ENCODE assay signal across 15 mouse cellular contexts in genomic region chr2:6075530-6075896, GRCm38 (mm10). TPM values are rescaled to one million over a fixed set of nuclear protein-coding genes. Genes with fewer than 3 reads are reported as not detected.
DNase-seq lines count a peak whose midpoint lies in the region; ATAC-seq and TF ChIP-seq lines count a peak whose summit lies in the region.
"Had no signal": no experiment of that assay in that cellular context is flagged by ENCODE, and none has a peak within 500 bp of the region (broad histone marks: within the 10 kb centered on the region; RNA-seq: fewer than 3 reads in every experiment).

No protein-coding gene starts in this region.

- H3K9me3 ChIP-seq in heart, embryonic 14.5 days (ENCODE audit: control insufficient read depth, low read length): no peaks in the 10 kb centered on the region
- H3K9me3 ChIP-seq in kidney, embryonic 16.5 days (ENCODE audit: low read length): no peaks in the 10 kb centered on the region
- H3K9me3 ChIP-seq in ES-Bruce4 (replicated peaks; ENCODE audit: control insufficient read depth, insufficient read depth, low read length, poor library complexity, severe bottlenecking): no peaks in the 10 kb centered on the region
- H3K9me3 ChIP-seq: midbrain, embryonic 12.5 days; stomach, embryonic 15.5 days had no signal

- intact Hi-C loops in heart, adult 2 months (cut with DNase I): no loop called here

- H3K9ac ChIP-seq in heart, embryonic 14.5 days (ENCODE audit: low read length): no peak overlapping the region
- H3K9ac ChIP-seq in heart, adult 2 months (ENCODE audit: low read depth, low read length): no peak overlapping the region
- no peak overlapping the region for H3K9ac ChIP-seq in kidney, embryonic 16.5 days (replicated peaks; ENCODE audit: low read length)
- no peak overlapping the region for H3K9ac ChIP-seq in ES-Bruce4 (ENCODE audit: low read depth, poor library complexity, severe bottlenecking)
- H3K9ac ChIP-seq: midbrain, embryonic 12.5 days; stomach, embryonic 15.5 days had no signal

- H3K79me2 ChIP-seq in heart, adult 2 months (replicated peaks; ENCODE audit: control insufficient read depth, insufficient read depth, low read length): no peaks in the 10 kb centered on the region

- no peaks in the 10 kb centered on the region for H3K27me3 ChIP-seq in heart, embryonic 14.5 days (ENCODE audit: control insufficient read depth, insufficient read depth, low read length)
- no peaks in the 10 kb centered on the region for H3K27me3 ChIP-seq in heart, adult 2 months (ENCODE audit: control insufficient read depth, insufficient read depth, low read length)
- H3K27me3 ChIP-seq in kidney, embryonic 16.5 days (ENCODE audit: insufficient read depth, low read length): no peaks in the 10 kb centered on the region
- H3K27me3 ChIP-seq in ES-Bruce4 (ENCODE audit: control insufficient read depth, insufficient read depth, low read length, poor library complexity, severe bottlenecking): no peaks in the 10 kb centered on the region
- H3K27me3 ChIP-seq: midbrain, embryonic 12.5 days; stomach, embryonic 15.5 days had no signal

- DNase-seq in heart, adult 2 months: no peak
- DNase-seq in kidney, postnatal 25 days: no peak
- DNase-seq in embryo, embryonic 9.5 days (ENCODE audit: extremely low spot score): no peak
- DNase-seq: cerebellum, adult 9-10 months; gastrocnemius, postnatal 36 days; layer of hippocampus, postnatal 36 days; right cerebral cortex, postnatal 14 days had no signal

- ATAC-seq in heart, embryonic 14.5 days (ENCODE audit: insufficient number of reproducible peaks, insufficient read depth, low FRiP score, low read depth): no peak
- no peak for ATAC-seq in kidney, embryonic 16.5 days (ENCODE audit: low FRiP score, low TSS enrichment)

- TF ChIP-seq CTCF in heart, adult 2 months (IDR thresholded peaks at IDR 0.05): no peak
- no peak for TF ChIP-seq CTCF in ES-Bruce4 (IDR thresholded peaks at IDR 0.05; ENCODE audit: low read depth, low read length)

- H3K4me3 ChIP-seq in heart, embryonic 14.5 days (ENCODE audit: control insufficient read depth in 1 of 2, insufficient read depth in 1 of 2, low read depth in 1 of 2, low read length in 2 of 2): no peak overlapping the region
- no peak overlapping the region for H3K4me3 ChIP-seq in heart, adult 2 months
- no peak overlapping the region for H3K4me3 ChIP-seq in kidney, embryonic 16.5 days (ENCODE audit: low read length)
- H3K4me3 ChIP-seq in ES-Bruce4 (ENCODE audit: low read depth, low read length): no peak overlapping the region
- no peak overlapping the region for H3K4me3 ChIP-seq in brown adipose tissue, adult 24 weeks (ENCODE audit: insufficient read depth, low read depth, low read length)
- H3K4me3 ChIP-seq: midbrain, embryonic 12.5 days; stomach, embryonic 15.5 days had no signal

- TF ChIP-seq EP300 in heart, adult 2 months (IDR thresholded peaks at IDR 0.05; ENCODE audit: insufficient read depth, low read depth, low read length): no peak
- TF ChIP-seq EP300 in ES-Bruce4 (IDR thresholded peaks at IDR 0.05; ENCODE audit: insufficient read depth, low read depth, low read length): no peak

- peaks cover 19 to 21% of the 10 kb centered on the region in 2 experiments for H3K4me1 ChIP-seq in heart, embryonic 14.5 days (ENCODE audit: control insufficient read depth in 2 of 2, insufficient read depth in 2 of 2, low read length in 2 of 2)
- H3K4me1 ChIP-seq in heart, adult 2 months (ENCODE audit: control insufficient read depth, insufficient read depth, low read length): 0 out of 2 replicates have a peak, but pooled peaks cover 1% of the 10 kb centered on the region
- peaks cover 24% of the 10 kb centered on the region for H3K4me1 ChIP-seq in kidney, embryonic 16.5 days (ENCODE audit: insufficient read depth, low read length)
- H3K4me1 ChIP-seq in ES-Bruce4 (ENCODE audit: control insufficient read depth, insufficient read depth, low read length): peaks cover 16% of the 10 kb centered on the region
- H3K4me1 ChIP-seq in brown adipose tissue, adult 24 weeks (ENCODE audit: control insufficient read depth, insufficient read depth, insufficient read length, low read length): peaks cover 5% of the 10 kb centered on the region; the same call in 1 of the 2 replicates

- WGBS in heart, embryonic 14.5 days: 10% methylated on average over 1 of the region's 1 CpGs
- 33% methylated on average over 1 of the region's 1 CpGs for WGBS in heart, adult 2 months
- WGBS in kidney, embryonic 16.5 days: 5% methylated on average over 1 of the region's 1 CpGs

- no peak overlapping the region for H3K4me2 ChIP-seq in heart, embryonic 14.5 days (ENCODE audit: low read length)
- H3K4me2 ChIP-seq in kidney, embryonic 16.5 days (replicated peaks; ENCODE audit: low read depth, low read length): no peak overlapping the region
- H3K4me2 ChIP-seq: liver, embryonic 11.5 days; midbrain, embryonic 12.5 days; stomach, embryonic 15.5 days had no signal

- no peak for TF ChIP-seq POLR2A in heart, adult 2 months (IDR thresholded peaks at IDR 0.05; ENCODE audit: insufficient read depth, low read depth, low read length)
- TF ChIP-seq POLR2A in ES-Bruce4 (IDR thresholded peaks at IDR 0.05; ENCODE audit: insufficient read depth, low read length): no peak

- H3K27ac ChIP-seq in heart, embryonic 14.5 days (replicated peaks in 1 of 2; ENCODE audit: control insufficient read depth in 1 of 2, insufficient read depth in 1 of 2, low read depth in 2 of 2, low read length in 2 of 2): peak overlapping the region; percentile 85 to 86
- H3K27ac ChIP-seq in heart, adult 2 months: no peak overlapping the region
- peak overlapping the region; percentile 34; the same call in 1 of the 2 replicates for H3K27ac ChIP-seq in kidney, embryonic 16.5 days (ENCODE audit: low read length)
- 0 out of 2 replicates have a peak overlapping the region, but pooled peaks have one; percentile 29 for H3K27ac ChIP-seq in ES-Bruce4 (ENCODE audit: insufficient read depth, low read length)
- H3K27ac ChIP-seq in brown adipose tissue, adult 24 weeks (replicated peaks; ENCODE audit: low read depth, low read length): peak overlapping the region; percentile 74
- H3K27ac ChIP-seq: macrophage; midbrain, embryonic 12.5 days; stomach, embryonic 15.5 days had no signal

- no peaks in the 10 kb centered on the region for H3K36me3 ChIP-seq in heart, embryonic 14.5 days (ENCODE audit: control insufficient read depth, insufficient read depth, low read length)
- H3K36me3 ChIP-seq in heart, adult 2 months (ENCODE audit: control insufficient read depth, insufficient read depth, low read length): no peaks in the 10 kb centered on the region
- no peaks in the 10 kb centered on the region for H3K36me3 ChIP-seq in kidney, embryonic 16.5 days (ENCODE audit: insufficient read depth, low read length)
- H3K36me3 ChIP-seq in ES-Bruce4 (ENCODE audit: control insufficient read depth, insufficient read depth, low read length, poor library complexity, severe bottlenecking): no peaks in the 10 kb centered on the region
- H3K36me3 ChIP-seq: midbrain, embryonic 12.5 days; stomach, embryonic 15.5 days had no signal

RNA-seq across cellular contexts. Expression of gene Proser2, which starts 54.5 kb away (rescaled TPM):
- 11.3 and 14.8 TPM in 2 replicates for polyA plus RNA-seq in heart, embryonic 14.5 days (2014; fragmentation: Nextera tagmentation; extraction: Ambion mirVana)
- 10 to 100 TPM; 12.2 to 16.6 TPM for total RNA-seq in heart, adult 2 months (2021)
- polyA plus RNA-seq in heart, adult 2 months (2012; rRNA removed): 4.7 and 5.0 TPM in 2 replicates
- polyA plus RNA-seq in kidney, embryonic 16.5 days (2015; fragmentation: Nextera tagmentation; extraction: Ambion mirVana): 14.1 TPM in 2 replicates
- polyA plus RNA-seq in ES-Bruce4 (2011; ENCODE audit: insufficient read depth, insufficient read length, low read depth, missing spikeins): 5.2 and 5.9 TPM in 2 replicates
- polyA plus RNA-seq in brown adipose tissue, adult 24 weeks (2012; ENCODE audit: insufficient read depth, insufficient read length, missing spikeins): 2.3 and 3.3 TPM in 2 replicates
- polyA plus RNA-seq: macrophage had no signal
